Mouse (Mus musculus) left cerebral cortex, postnatal 10 days (tissue): ENCODE results near the gene Fzd7. TPM values are rescaled to one million over a fixed set of nuclear protein-coding genes. Genes with fewer than 3 reads are reported as not detected.

ENCODE experiments used
- DNase-seq, 2 experiments: peaks; one replicate each; pipeline ENCODE4 v3.0.0; 2021 to 2022; ENCODE audit warnings: low spot score in 2 of 2, mixed read lengths in 1 of 2; ENCODE audit errors: extremely low spot score in 1 of 2
- intact Hi-C: fragments of 180-260 bp; cut with DNase I; formaldehyde crosslinking; loops from one replicate; pipeline ENCODE4 v1.15.1; 2025
- total RNA-seq, 2 experiments: library from RNA; stranded (reverse); gene quantifications; 2 replicates each; pipeline ENCODE4 v1.2.3; 2021

The Fzd7 gene
- total RNA-seq, 2 experiments from 2014 or later = 5.4 to 6.1 TPM

- intact Hi-C loops = no loop called here
- no peak for DNase-seq
These were observed 17.3 kb upstream of the Fzd7 start for GRCm38 (mm10) chr1:59464696-59465639.

GRCm38 (mm10) chr1:59465640-59466008 lies 16.6 kb upstream of the Fzd7 start:
- intact Hi-C loops = no loop called here
- no peak for DNase-seq

DNA sequence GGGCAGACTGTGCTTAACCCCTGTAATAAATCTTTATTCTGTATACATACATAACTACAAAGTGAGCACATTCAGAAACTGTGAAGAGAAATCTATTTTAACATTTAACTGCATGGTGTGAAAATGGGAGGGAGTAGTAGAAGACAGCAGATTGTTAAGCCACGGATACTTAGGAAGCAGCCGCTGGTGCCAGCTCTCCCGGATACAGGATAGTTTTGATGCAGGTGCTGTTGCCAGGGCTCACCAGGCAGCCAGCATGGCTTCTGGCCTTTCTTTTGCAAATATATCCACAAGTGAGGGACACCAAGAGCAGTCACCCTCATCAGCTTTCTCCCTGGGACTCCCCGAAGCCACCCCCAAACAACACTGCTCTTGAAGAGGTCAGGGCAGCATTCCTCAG lies 13.1 kb upstream of the Fzd7 start:
- DNase-seq = peak in 1 of 2 experiments; percentile 16

GRCm38 (mm10) chr1:59470766-59471165 lies 11.5 kb upstream of the Fzd7 start:
- DNase-seq = no peak
- intact Hi-C loops = loop anchor here (5.0 kb wide), 1 partner anchor 153 kb away; no protein-coding TSS in a partner anchor

More for the DNA sequence above, 13.1 kb upstream of the Fzd7 start:
- intact Hi-C loops = no loop called here

- intact Hi-C loops = loop anchor here (5.0 kb wide), 1 partner anchor 155 kb away; no protein-coding TSS in a partner anchor
- no peak for DNase-seq
These were observed 9.7 kb upstream of the Fzd7 start for GRCm38 (mm10) chr1:59472368-59473180.

- intact Hi-C loops = loop anchor here (5.0 kb wide), 1 partner anchor 156 kb away; no protein-coding TSS in a partner anchor
- no peak for DNase-seq
These were observed 9.1 kb upstream of the Fzd7 start for GRCm38 (mm10) chr1:59473181-59473555.

DNA sequence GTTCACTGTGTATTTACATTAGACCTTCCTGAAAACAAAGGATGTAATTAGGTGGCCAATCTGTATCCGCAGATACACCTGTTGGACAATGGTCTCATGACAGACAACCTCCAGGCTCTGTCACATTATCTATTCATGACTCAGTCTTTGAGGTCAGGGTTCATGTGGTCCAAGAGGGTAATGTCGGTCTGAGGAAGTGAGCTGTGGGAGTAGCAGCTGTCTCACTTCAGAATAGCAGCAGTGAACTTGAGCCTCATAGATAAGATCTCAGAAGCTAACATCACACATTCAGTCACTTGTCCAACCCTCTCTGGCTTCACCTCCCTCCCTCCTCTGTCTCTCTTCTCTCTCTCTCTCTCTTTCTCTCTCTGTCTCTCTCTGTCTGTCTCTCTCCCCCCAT lies 6.6 kb upstream of the Fzd7 start:
- intact Hi-C loops = no loop called here
- DNase-seq = no peak

DNA sequence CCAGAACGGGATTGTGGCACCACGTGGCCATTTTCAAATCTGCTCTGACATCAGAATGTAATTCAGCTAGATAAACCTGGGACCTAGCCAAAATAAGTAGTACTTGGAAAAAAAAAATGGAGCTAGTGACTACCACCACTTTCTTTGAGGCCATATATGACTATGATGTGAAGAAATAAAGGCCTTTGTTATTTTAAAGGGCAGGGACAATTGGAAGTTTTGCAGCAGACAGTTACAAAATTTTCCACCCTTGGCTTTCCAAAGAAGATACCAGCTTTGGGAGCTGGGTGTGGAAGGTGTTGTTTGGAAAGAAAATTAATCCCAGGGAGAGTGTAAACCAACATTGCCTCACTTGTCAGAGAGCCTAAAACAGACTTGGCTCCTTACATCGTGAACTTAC lies 3.3 kb upstream of the Fzd7 start:
- DNase-seq = no peak
- intact Hi-C loops = no loop called here

- intact Hi-C loops = loop anchor here (5.0 kb wide), 1 partner anchor 169 kb away; no protein-coding TSS in a partner anchor
- no peak for DNase-seq
These were observed 1.3 kb upstream of the Fzd7 start for GRCm38 (mm10) chr1:59480821-59481455.

DNA sequence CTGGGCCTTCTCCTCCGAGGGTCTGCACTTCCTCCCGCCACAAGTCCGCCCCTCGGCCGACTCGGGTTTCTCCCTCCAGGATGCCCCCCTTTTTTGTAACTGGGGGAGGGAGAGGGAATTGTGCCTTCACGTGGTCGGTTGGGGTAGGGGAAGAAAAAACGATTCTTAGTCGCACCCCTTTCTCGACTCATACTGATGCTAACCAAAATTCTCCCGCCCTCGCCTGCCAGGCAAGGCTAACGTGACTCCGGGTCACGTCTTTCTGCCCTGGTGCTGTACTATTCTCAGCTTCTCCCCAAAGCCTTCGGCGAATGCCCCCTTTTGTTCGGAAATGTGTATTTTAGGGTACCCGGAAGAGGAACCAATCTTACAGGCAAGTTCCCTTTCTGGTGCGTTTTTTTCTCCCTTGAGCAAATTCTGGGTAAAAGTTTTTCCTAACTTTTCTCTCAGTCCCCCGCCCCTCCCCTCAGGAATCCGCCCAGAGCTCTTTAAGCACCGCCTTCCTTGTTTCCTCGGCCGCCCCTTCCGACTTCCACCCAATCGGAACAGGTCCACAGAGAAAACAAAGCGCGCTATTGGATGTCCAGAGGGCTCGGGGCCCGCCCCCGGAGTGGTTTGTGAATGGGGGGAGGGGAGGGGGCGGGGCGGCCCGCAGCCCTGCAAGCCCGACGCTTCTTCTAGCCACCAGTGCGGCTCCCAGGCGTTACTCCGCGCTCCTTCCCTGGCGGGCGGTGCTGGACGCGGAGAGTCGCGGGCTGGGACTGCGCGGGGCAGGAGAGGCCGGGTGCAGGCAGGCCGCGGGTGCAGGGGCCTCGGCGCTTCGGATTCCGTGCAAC lies 550 bp upstream of the Fzd7 start:
- intact Hi-C loops = loop anchor here (5.0 kb wide), 1 partner anchor 169 kb away; no protein-coding TSS in a partner anchor
- peak; percentile 89 to 94 for DNase-seq

DNA sequence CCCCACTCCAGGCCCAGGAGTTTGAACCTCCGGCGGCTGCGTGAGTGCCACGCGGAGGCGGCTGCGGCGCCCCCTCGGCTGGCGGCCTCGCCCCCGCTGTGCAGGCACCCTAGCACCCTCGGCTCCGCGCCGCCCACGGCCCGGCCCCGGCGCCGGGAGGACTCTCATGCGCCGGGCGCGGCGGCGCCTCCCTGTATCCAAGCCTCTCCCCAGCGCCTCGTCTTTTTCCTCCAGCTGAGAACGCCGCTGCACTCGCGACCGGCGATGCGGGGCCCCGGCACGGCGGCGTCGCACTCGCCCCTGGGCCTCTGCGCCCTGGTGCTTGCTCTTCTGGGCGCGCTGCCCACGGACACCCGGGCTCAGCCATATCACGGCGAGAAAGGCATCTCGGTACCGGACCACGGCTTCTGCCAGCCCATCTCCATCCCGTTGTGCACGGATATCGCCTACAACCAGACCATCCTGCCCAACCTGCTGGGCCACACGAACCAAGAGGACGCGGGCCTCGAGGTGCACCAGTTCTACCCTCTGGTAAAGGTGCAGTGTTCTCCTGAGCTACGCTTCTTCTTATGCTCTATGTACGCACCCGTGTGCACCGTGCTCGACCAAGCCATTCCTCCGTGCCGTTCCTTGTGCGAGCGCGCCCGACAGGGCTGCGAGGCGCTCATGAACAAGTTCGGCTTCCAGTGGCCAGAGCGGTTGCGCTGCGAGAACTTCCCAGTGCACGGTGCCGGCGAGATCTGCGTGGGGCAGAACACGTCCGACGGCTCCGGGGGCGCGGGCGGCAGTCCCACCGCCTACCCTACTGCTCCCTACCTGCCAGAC lies 684 bp downstream of the Fzd7 start:
- intact Hi-C loops = loop anchor here (5.0 kb wide), 1 partner anchor 171 kb away; no protein-coding TSS in a partner anchor
- peak in 1 of 2 experiments; percentile 52 for DNase-seq

GRCm38 (mm10) chr1:59483521-59484245 lies 1.5 kb downstream of the Fzd7 start:
- peak; percentile 58 to 83 for DNase-seq
- intact Hi-C loops = loop anchor here (5.0 kb wide), 1 partner anchor 171 kb away; no protein-coding TSS in a partner anchor

- DNase-seq = no peak
- intact Hi-C loops = loop anchor here (5.0 kb wide), 1 partner anchor 172 kb away; no protein-coding TSS in a partner anchor
These were observed 2.1 kb downstream of the Fzd7 start for GRCm38 (mm10) chr1:59484314-59484713.

- DNase-seq = peak in 1 of 2 experiments; percentile 45
- intact Hi-C loops = loop anchor here (5.0 kb wide), 2 partner anchors 97 to 173 kb away; no protein-coding TSS in a partner anchor
These were observed 2.9 kb downstream of the Fzd7 start for GRCm38 (mm10) chr1:59484791-59485785.

DNA sequence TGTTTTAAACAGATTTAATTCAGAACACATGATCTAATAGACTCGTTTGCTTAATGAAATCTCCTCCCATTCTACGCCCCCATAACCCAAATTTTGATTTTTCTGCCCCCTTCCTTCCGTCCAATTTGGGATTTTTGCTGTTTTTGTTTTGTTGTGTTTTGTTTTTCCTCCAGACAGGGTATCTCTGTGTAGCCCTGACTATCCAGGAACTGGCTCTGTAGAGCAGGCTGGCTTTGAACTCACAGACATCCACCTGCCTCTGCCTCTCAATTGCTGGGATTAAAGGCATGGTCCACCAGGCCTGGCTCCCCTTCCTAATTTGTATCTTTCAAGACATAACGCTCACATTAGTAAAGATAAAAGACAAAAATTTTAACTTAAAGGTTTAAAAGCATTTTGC lies 3.6 kb downstream of the Fzd7 start:
- no peak for DNase-seq
- intact Hi-C loops = loop anchor here (5.0 kb wide), 1 partner anchor 96 kb away; no protein-coding TSS in a partner anchor
